Mouse (Mus musculus): ENCODE measurements around the gene Egln3.

- TF ChIP-seq POLR2A (IDR thresholded peaks at IDR 0.05; ENCODE audit: extremely low read depth, insufficient read depth, low read length) (no peak), CTCF (IDR thresholded peaks at IDR 0.05; ENCODE audit: low read depth, low read length) (no peak)
Measured at GRCm38 (mm10) chr12:54186926-54187623, 16.6 kb downstream of the Egln3 start.
